Mouse (Mus musculus): ENCODE measurements around the gene Nlrp6.

The Nlrp6 gene

DNA sequence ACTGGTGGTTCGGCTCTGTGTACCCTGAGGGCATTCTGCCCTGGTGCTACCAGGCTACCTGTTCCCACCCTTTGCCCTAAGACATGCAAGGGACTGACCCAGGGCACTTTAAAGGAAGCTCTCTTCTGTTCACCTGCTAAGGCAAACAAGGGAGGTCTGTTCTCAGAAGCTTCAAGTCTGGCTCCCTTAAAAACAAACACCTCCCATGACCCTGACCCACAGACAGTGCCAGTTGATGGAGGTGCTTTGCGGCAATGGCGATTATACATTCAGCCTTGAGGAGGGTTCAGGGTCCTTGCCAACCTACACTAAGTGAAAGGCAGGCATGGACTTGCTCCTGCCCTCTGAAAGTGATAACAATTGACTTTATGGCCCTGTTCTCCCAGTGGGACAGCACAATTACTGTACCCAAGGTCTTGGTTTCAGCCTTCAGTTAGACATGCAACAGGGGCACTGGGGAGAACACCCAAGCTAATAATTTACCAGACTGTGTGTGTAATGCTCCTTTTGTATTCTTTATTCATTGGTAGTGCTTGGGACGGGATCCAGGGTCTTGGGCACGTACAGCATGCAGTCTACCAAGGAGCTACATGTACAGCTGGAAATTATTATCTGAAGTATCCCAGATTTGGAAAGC is 7.7 kb upstream of the Nlrp6 start:
- no peak for DNase-seq

DNA sequence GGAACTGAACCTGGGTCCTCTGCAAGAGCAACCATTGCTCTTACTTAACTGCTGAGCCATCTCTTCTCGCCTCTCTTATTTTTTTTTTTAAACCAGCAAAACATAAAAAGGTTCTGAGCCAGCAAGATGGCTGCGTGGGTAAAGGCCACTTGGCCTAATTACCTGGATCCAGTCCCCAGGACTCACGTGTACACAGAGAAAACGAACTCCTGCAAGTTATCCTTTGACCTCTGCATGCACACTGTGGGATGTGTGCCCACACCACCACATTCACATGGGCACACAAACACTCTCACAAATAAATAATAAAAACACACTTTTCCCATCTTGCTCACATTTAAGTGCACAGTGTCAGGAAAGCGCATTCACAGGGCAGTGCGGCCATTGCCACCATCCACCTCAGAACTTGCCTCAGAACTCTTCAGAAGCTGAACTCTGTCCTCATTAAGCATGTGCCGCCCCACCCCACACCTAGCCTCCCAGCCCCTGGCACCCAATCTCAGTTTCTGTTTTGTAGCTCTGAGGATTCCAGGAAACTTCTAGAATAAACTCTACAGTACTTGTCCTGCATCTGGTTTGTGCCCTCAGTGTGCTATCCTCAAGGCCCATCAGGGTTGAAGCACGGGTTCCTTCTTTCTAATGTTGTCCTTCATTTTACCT is 6.5 kb upstream of the Nlrp6 start:
- DNase-seq: no peak

DNA sequence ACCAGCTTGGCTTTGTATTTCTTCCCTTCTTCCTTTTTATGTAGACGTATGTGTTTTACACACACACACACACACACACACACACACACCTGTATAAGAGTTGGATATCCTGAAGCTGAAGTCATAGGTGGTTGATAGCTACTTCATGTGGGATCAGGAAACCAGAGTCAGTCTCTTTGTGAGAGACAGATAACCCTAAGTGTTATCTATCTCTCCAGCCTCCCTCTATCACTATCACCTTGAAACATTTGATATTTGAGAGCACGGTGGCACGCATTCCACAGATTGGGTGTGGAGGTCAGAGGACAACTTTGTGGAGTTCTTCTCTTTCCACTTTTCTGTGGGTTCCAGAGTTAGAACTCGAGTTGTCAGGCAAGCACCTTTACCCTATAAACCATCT is 791 bp upstream of the Nlrp6 start:
- no peak for DNase-seq

DNA sequence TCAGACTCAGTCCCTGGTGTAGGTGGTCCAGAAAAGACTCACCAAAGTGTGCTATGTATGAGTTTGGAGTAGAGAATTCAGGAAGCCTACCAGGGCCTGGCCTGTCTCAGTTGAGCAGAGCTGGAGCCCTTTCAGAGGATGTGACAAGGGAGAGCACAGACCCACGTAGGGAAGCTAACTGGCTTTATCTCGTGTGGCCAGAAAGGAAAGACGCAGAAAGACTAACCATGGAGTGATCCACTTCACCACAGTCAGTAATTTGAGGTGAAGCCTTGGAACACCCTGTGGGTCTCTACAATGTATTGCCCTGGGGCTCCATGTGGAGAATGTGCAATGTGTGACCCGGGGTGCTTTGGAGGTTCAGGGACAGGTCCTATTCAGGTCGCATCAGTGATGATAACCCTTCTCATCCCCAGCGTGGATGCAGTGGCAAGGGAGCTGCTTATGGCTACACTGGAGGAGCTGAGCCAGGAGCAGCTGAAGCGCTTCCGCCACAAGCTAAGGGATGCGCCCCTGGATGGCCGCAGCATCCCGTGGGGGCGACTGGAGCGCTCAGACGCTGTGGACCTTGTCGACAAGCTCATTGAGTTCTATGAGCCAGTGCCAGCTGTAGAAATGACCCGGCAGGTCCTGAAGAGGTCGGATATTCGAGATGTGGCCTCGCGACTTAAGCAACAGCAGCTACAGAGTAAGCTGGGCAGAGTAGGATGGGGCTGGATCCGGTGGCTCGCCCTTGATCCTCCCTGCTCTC is 698 bp downstream of the Nlrp6 start:
- DNase-seq: no peak

- peak; percentile 47 for DNase-seq
Measured at GRCm38 (mm10) chr7:140922398-140923069, 1.8 kb downstream of the Nlrp6 start.

- no peak for DNase-seq
Measured at GRCm38 (mm10) chr7:140923070-140923775, 2.5 kb downstream of the Nlrp6 start.

DNA sequence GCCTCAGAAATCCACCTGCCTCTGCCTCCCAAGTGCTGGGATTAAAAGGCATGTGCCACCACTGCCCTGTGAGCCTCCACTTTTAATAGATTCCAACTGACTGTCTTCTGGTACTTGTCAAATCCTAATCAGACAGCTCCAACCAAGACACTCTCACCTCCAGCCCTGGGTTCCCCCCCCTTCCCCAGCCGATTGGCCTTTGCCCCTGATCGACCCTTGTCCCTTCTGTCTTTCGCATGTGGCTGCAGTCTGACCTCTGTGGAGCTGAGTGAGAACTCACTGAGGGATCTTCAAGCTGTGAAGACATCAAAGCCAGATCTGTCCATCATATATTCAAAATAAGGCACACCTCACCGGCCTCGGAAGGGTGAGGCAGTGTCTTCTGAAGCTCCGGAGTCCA is 6.5 kb downstream of the Nlrp6 start:
- DNase-seq: no peak

- peak; percentile 58 for DNase-seq
Measured at GRCm38 (mm10) chr7:140938436-140938835, 17.7 kb downstream of the Nlrp6 start.

GRCm38 (mm10) chr7:140938896-140939295 is 18.2 kb downstream of the Nlrp6 start:
- DNase-seq: no peak

GRCm38 (mm10) chr7:140939669-140940171 is 19.0 kb downstream of the Nlrp6 start:
- DNase-seq: no peak

GRCm38 (mm10) chr7:140941222-140942051 is 20.7 kb downstream of the Nlrp6 start, which contains the start of gene Pgghg:
Pgghg (plus strand) TSS chr7:140941391.
- DNase-seq: peak; percentile 84

- DNase-seq: no peak
Measured at GRCm38 (mm10) chr7:140942341-140942740, 21.6 kb downstream of the Nlrp6 start.

GRCm38 (mm10) chr7:140942811-140943210 is 22.1 kb downstream of the Nlrp6 start:
- DNase-seq: no peak

GRCm38 (mm10) chr7:140943356-140943755 is 22.7 kb downstream of the Nlrp6 start:
- no peak for DNase-seq

GRCm38 (mm10) chr7:140944236-140944635 is 23.5 kb downstream of the Nlrp6 start:
- DNase-seq: no peak

- DNase-seq: no peak
Measured at GRCm38 (mm10) chr7:140945247-140945646, 24.5 kb downstream of the Nlrp6 start.

DNA sequence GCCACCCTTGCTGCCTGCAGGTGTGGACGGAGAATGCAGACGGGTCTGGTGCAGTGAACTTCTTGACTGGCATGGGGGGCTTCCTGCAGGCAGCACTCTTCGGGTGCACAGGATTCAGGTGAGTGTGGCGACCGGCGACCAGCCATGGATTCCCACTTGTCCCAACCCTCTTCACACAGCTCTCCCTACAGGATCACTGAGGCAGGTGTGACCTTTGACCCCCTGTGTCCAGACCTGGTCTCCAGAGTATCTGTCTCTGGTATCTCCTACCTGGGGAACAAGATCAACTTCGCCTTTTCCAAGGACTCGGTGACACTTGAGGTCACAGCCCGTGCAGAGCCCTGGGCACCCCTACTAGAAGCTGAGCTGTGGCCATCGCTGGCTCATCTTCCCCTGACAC is 25.6 kb downstream of the Nlrp6 start:
- no peak for DNase-seq

DNA sequence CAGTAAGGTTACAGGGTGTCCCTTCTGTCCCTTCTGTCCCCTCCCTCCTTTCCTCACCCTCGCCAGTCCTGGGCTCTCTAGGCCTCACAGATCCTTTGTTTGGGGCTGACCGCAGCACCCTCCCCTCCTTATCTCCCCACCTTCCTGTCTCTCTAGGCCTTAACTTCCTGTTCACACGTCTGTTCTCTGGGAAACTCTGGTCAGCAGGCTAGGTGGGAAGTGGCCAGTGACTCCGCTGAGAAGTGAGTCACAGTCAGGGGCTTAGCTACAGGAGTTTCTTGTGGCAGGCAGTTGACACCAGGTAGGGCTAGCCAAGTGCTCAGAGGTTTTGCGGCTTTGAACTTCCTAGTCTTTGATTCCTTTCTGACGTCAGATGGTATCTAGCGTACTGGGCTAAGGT is 26.3 kb downstream of the Nlrp6 start:
- DNase-seq: no peak

GRCm38 (mm10) chr7:140948161-140948560 is 27.5 kb downstream of the Nlrp6 start:
- no peak for DNase-seq

- DNase-seq: no peak
Measured at GRCm38 (mm10) chr7:140949255-140949654, 28.6 kb downstream of the Nlrp6 start.

GRCm38 (mm10) chr7:140949824-140950530 is 29.3 kb downstream of the Nlrp6 start, which contains the start of gene Ifitm5:
Ifitm5 (minus strand) TSS chr7:140950291.
- no peak for DNase-seq
